Mouse (Mus musculus): ENCODE measurements around the gene Commd6. TPM values are rescaled to one million over a fixed set of nuclear protein-coding genes. Genes with fewer than 3 reads are reported as not detected.

The Commd6 gene
- 65.4 and 71.8 TPM in 2 replicates for polyA plus RNA-seq (2015; fragmentation: Nextera tagmentation; extraction: Ambion mirVana)

DNA sequence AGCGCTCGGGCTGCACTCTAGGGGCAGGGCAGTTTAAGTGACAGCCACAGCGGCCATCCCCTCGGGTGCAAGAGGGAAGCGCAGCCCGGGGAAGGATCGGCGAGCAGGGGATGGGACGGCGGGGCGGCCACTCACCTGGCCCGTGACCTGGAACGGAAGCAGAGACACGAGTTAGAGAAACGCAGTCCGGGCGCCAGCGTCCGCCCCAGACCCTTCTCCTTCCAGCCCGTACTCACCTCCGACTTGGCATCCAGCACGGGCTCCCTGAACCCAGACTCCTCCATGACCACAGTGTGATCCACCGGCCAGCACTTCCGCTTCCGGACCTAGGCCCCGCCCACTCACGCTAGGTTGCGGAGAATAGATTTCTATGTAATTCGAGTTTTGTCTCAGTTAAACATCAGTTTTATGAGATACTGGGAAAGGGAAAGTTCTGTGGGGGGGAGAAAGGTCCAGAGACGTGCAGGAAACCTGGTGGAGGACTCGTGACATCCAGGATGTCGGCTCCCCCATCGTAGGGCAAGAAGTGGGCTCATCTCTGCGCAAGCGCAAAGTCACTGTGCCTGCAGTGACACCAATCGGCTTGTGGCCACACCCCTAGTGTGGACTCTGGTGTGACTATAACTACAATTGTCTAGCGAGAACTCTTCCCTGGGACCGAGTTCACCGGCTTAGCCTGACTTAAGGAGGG is at the start of gene Commd6:
Commd6 (minus strand) TSS at position 534 of the 691 bp plus-strand sequence.
- no peaks in the 10 kb centered on the region for H3K27me3 ChIP-seq
- WGBS, result under 1% methylated on average over 39 of the region's 39 CpGs
- no peaks in the 10 kb centered on the region for H3K36me3 ChIP-seq
- H3K27ac ChIP-seq, result peak within 1 kb of the TSS; percentile 67
- peak within 1 kb of the TSS; percentile 60 for H3K9ac ChIP-seq
- H3K4me3 ChIP-seq, result peak within 1 kb of the TSS; percentile 64
- peak; percentile 96 for ATAC-seq (replicated peaks; ENCODE audit: insufficient number of reproducible peaks, insufficient read depth, low FRiP score, low read depth)
- H3K4me1 ChIP-seq (replicated peaks), result peaks cover 9% of the 10 kb centered on the region
- H3K4me2 ChIP-seq, result peak within 1 kb of the TSS; percentile 72
- no peaks in the 10 kb centered on the region for H3K9me3 ChIP-seq (replicated peaks)

DNA sequence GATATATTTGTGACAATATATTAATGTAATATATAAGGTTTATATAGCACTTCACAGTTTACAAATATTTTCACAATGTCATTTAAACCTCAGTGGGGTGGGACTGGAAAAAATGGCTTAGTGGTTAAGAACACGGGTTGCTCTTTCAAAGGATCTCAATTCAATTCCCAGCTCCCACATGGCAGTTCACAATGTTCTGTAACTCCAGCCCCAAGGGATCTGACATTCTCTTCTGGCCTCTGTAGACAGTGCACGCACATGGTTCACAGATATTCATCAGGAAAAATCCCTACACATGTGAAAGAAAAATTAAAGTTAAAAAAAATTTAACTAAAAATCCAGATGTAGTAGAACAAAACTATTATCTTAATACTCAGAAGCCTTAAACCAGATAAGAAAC is 47.9 kb upstream of the Commd6 start:
- Histone ChIP-seq H3K9ac (no peak overlapping the region), H3K4me1 (replicated peaks) (no peaks in the 10 kb centered on the region), H3K36me3 (no peaks in the 10 kb centered on the region), H3K9me3 (replicated peaks) (no peaks in the 10 kb centered on the region), H3K27ac (no peak overlapping the region), H3K27me3 (no peaks in the 10 kb centered on the region), H3K4me3 (no peak overlapping the region), H3K4me2 (no peak overlapping the region)
- 84% methylated on average over 2 of the region's 2 CpGs for WGBS
- ATAC-seq (replicated peaks; ENCODE audit: insufficient number of reproducible peaks, insufficient read depth, low FRiP score, low read depth), result no peak

DNA sequence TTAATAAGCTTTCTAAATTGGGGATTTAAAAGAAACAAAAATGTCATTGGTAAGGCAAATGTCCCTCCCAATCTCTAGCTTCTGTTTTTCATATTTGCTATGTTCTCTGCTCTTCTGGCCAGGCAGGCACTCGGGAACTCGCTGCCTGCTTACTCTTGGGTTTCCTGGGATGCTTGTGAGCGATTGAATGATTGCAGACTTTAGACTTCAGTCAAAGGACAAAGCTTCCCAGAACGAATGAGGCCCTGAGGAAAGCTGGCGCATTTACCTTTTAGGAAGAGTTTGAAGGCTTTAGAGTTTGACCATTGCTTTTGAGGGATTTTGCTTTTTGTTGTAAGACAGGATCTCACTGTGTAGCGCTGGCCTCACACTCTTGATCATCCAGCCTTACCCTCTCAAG is 47.2 kb upstream of the Commd6 start:
- Histone ChIP-seq H3K4me3 (no peak overlapping the region), H3K36me3 (no peaks in the 10 kb centered on the region), H3K4me1 (replicated peaks) (no peaks in the 10 kb centered on the region), H3K27ac (no peak overlapping the region), H3K9me3 (replicated peaks) (no peaks in the 10 kb centered on the region), H3K4me2 (no peak overlapping the region), H3K9ac (no peak overlapping the region), H3K27me3 (no peaks in the 10 kb centered on the region)
- WGBS, result 91% methylated on average over 6 of the region's 6 CpGs
- no peak for ATAC-seq (replicated peaks; ENCODE audit: insufficient number of reproducible peaks, insufficient read depth, low FRiP score, low read depth)

DNA sequence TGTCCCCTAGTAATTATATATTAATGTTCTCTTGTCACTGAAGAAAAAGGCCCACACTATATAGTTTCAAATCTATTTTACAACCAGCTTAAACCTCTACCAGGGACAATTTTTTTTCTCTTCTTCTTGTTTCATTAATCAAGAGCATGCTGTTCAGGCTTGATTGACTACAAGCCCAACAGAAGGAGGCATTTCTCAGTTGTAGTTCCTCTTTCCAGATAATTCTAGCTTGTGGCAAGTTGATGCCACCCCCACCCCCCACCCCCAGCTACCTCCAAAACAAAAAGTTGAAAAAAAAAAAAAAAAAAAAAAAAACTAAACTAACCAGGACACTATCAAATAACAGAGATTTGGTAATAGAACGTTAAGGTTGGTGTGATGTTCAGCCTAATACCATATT is 31.7 kb upstream of the Commd6 start:
- H3K9me3 ChIP-seq (replicated peaks), result no peaks in the 10 kb centered on the region
- H3K27ac ChIP-seq, result no peak overlapping the region
- no peak for ATAC-seq (replicated peaks; ENCODE audit: insufficient number of reproducible peaks, insufficient read depth, low FRiP score, low read depth)
- 90% methylated on average over 1 of the region's 1 CpGs for WGBS
- H3K4me2 ChIP-seq, result no peak overlapping the region
- H3K9ac ChIP-seq, result no peak overlapping the region
- no peaks in the 10 kb centered on the region for H3K27me3 ChIP-seq
- no peaks in the 10 kb centered on the region for H3K4me1 ChIP-seq (replicated peaks)
- H3K36me3 ChIP-seq, result no peaks in the 10 kb centered on the region
- no peak overlapping the region for H3K4me3 ChIP-seq

DNA sequence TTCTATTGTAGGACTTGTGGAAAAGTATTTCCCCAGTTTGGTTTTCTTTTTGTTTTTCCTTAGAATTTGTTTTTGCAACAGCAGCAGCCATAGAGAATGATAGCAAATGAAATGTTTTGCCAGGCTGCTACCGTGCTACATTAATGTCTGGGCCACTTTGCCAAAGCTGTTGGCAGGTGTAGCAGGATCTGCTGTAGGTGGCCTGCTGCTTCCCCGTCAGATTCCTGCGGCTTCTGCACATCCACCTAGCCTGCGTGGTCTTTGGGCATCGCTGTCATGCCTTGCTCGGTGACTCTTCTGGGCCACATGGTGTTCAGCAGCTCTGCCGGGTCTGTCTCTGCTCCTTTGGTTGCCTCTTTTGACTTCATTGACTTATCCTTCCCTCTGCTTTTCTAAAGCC is 28.1 kb upstream of the Commd6 start:
- 89% methylated on average over 7 of the region's 7 CpGs for WGBS
- Histone ChIP-seq H3K9me3 (replicated peaks) (no peaks in the 10 kb centered on the region), H3K36me3 (no peaks in the 10 kb centered on the region), H3K27me3 (no peaks in the 10 kb centered on the region), H3K27ac (no peak overlapping the region), H3K4me3 (no peak overlapping the region), H3K9ac (no peak overlapping the region), H3K4me2 (no peak overlapping the region), H3K4me1 (replicated peaks) (no peaks in the 10 kb centered on the region)
- no peak for ATAC-seq (replicated peaks; ENCODE audit: insufficient number of reproducible peaks, insufficient read depth, low FRiP score, low read depth)

DNA sequence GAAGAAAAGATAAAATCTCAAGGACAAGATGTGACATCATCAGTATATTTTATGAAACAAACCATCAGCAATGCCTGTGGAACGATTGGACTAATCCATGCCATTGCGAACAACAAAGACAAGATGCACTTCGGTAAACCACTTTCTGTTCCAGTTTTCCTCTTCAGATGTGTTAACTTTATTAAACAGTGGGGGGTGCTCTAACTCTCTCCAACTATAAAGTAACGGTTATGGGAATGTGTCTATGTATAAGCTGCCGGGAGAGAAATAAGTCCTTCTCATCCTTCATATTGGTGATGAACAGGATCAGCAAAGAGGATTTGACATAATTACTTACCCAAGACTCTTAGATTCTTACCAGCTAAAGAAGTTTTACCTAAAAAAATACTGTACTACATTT is 26.1 kb upstream of the Commd6 start:
- 75% methylated on average over 5 of the region's 5 CpGs for WGBS
- H3K9ac ChIP-seq, result no peak overlapping the region
- no peaks in the 10 kb centered on the region for H3K4me1 ChIP-seq (replicated peaks)
- no peaks in the 10 kb centered on the region for H3K9me3 ChIP-seq (replicated peaks)
- H3K36me3 ChIP-seq, result no peaks in the 10 kb centered on the region
- H3K4me3 ChIP-seq, result no peak overlapping the region
- no peak for ATAC-seq (replicated peaks; ENCODE audit: insufficient number of reproducible peaks, insufficient read depth, low FRiP score, low read depth)
- H3K27me3 ChIP-seq, result no peaks in the 10 kb centered on the region
- no peak overlapping the region for H3K4me2 ChIP-seq
- no peak overlapping the region for H3K27ac ChIP-seq

DNA sequence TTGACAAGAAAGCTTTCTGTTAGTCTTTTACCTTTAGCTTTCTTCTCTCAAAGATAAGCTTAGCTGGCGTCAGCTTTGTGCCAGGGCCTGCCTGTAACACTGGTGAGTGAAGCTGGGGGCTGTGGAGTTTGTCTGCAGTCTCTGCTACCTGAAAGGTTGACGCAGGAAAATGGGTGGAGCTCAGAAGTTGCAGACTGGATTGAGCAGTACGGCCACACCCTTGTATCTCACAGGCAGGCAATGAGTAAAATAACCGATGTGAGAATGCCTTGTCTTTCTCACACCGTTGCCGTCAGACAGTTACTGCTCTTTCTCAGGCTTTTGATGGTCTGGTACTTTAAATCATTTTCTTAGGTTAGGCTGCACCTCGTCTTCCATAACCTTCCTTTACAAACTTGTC is 25.6 kb upstream of the Commd6 start:
- H3K4me3 ChIP-seq, result no peak overlapping the region
- peaks cover 1% of the 10 kb centered on the region; the same call in 1 of the 2 replicates for H3K36me3 ChIP-seq
- WGBS, result 86% methylated on average over 7 of the region's 7 CpGs
- no peak overlapping the region for H3K9ac ChIP-seq
- H3K27ac ChIP-seq, result no peak overlapping the region
- no peak for ATAC-seq (replicated peaks; ENCODE audit: insufficient number of reproducible peaks, insufficient read depth, low FRiP score, low read depth)
- no peaks in the 10 kb centered on the region for H3K27me3 ChIP-seq
- H3K4me1 ChIP-seq (replicated peaks), result no peaks in the 10 kb centered on the region
- no peaks in the 10 kb centered on the region for H3K9me3 ChIP-seq (replicated peaks)
- H3K4me2 ChIP-seq, result no peak overlapping the region

DNA sequence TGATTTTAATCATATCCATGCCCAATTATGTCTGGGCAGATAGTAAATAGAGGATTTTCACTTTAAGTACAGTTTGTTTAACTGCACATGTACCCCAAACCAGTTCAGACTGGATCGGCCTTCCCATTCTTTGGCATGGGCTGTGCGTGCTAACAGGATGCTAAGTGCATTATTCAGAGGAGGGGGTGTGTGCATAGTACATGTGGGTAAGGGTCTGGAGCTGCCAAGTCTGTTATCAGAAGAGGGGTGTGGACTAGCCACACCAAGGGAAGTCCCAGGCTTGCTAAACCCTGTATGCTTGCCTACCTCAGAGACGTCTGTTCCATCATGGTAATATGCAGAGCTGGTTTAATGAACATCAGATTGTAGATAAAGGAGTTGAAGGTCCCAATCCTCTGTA is 23.8 kb upstream of the Commd6 start:
- H3K27ac ChIP-seq, result no peak overlapping the region
- ATAC-seq (replicated peaks; ENCODE audit: insufficient number of reproducible peaks, insufficient read depth, low FRiP score, low read depth), result no peak
- peaks cover 3% of the 10 kb centered on the region; the same call in 1 of the 2 replicates for H3K36me3 ChIP-seq
- no peak overlapping the region for H3K4me2 ChIP-seq
- WGBS, result 72% methylated on average over 3 of the region's 3 CpGs
- no peak overlapping the region for H3K4me3 ChIP-seq
- H3K4me1 ChIP-seq (replicated peaks), result no peaks in the 10 kb centered on the region
- H3K9ac ChIP-seq, result no peak overlapping the region
- H3K27me3 ChIP-seq, result no peaks in the 10 kb centered on the region
- H3K9me3 ChIP-seq (replicated peaks), result no peaks in the 10 kb centered on the region

DNA sequence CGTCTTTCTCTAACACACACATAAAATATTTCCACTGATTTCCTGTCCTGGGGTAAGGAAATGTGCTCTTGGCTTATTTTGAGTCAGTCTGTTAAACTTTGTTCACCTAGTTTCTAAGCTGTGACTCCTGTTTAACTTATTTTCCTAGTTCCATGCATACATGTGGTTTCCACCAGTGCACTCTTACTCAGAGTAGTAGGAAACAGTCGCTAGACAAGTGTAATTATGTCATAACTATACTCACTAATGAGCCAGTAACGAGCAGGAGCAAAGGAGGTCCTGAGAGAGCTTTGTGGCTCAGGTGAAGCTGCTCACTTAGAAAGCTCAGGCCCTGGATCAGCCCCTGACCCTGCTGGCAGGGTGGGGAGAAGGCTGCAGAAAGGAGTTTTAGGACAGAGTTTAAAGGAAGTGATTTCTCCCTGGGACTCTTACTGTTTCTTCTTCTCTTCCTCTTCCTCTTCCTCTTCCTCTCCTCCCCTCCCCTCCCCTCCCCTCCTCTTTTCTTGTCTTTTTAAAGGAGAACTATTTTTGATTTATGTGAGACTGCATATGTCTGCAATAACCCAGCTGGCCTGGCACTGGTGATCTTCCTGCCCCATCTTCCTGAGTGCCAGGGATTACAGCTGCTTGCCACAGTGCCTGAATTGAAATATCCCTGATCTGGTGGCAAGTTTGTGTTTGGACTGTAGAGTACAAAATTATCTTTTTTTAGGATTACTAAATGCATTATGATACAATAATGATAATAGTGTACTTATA is 21.3 kb upstream of the Commd6 start:
- no peaks in the 10 kb centered on the region for H3K9me3 ChIP-seq (replicated peaks)
- ATAC-seq (replicated peaks; ENCODE audit: insufficient number of reproducible peaks, insufficient read depth, low FRiP score, low read depth), result no peak
- WGBS, result 73% methylated on average over 3 of the region's 3 CpGs

DNA sequence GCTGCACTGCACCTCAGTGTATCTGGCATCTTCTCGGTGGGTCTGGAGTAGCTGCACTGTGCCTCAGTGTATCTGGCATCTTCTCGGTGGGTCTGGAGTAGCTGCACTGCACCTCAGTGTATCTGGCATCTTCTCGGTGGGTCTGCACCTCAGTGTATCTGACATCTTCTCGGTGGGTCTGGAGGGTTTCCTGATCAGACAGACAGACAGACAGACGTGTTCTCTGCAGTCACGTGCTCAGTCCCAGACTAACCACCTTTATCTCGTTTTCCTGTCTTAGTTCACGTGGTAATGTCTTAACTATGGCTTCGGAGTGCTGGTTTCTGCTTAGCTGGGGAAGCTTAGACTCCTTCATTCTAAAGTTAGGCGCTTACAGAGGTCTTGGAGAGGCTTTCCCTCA is 15.8 kb upstream of the Commd6 start:
- H3K9ac ChIP-seq, result no peak overlapping the region
- H3K27ac ChIP-seq, result no peak overlapping the region
- H3K9me3 ChIP-seq (replicated peaks), result no peaks in the 10 kb centered on the region
- no peaks in the 10 kb centered on the region for H3K27me3 ChIP-seq
- no peak overlapping the region for H3K4me3 ChIP-seq
- 66% methylated on average over 10 of the region's 10 CpGs for WGBS
- ATAC-seq (replicated peaks; ENCODE audit: insufficient number of reproducible peaks, insufficient read depth, low FRiP score, low read depth), result no peak
- H3K4me1 ChIP-seq (replicated peaks), result peaks cover 7% of the 10 kb centered on the region
- H3K36me3 ChIP-seq, result peaks cover 3% of the 10 kb centered on the region; the same call in 1 of the 2 replicates
- H3K4me2 ChIP-seq, result no peak overlapping the region

More for the DNA sequence above, 21.3 kb upstream of the Commd6 start:
- Histone ChIP-seq H3K4me2 (no peak overlapping the region), H3K27ac (no peak overlapping the region), H3K4me1 (replicated peaks) (no peaks in the 10 kb centered on the region), H3K27me3 (no peaks in the 10 kb centered on the region), H3K36me3 (peaks cover 3% of the 10 kb centered on the region; the same call in 1 of the 2 replicates), H3K9ac (no peak overlapping the region), H3K4me3 (no peak overlapping the region)

DNA sequence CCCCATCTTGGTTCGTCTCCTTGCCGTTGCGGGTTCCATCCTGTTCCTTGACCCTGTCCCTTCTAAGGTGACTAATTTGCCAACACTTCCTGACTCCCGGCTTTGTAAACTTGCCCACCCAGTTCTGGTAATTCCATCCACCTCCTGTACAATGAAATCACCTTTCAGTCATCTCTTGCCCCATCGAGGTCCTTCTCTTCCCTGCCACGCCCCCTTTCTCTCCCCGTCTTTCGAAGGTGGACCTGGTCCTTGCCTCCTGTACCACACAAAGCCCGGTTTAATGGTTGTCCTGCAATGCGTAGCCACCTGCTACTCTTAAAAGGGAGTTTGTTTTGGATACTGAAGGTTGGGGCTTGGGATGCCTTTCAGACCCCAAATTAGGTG is 14.0 kb upstream of the Commd6 start:
- Histone ChIP-seq H3K27ac (no peak overlapping the region), H3K9me3 (replicated peaks) (no peaks in the 10 kb centered on the region), H3K4me3 (peak overlapping the region; percentile 99), H3K27me3 (no peaks in the 10 kb centered on the region), H3K4me1 (replicated peaks) (peaks cover 7% of the 10 kb centered on the region), H3K36me3 (no peaks in the 10 kb centered on the region), H3K4me2 (peak overlapping the region; percentile 96), H3K9ac (peak overlapping the region; percentile 90)
- under 1% methylated on average over 10 of the region's 10 CpGs for WGBS
- ATAC-seq (replicated peaks; ENCODE audit: insufficient number of reproducible peaks, insufficient read depth, low FRiP score, low read depth), result peak; percentile 5; the same call in 1 of the 2 replicates

Data from heart, embryonic 15.5 days (tissue).